ENCODE assay signal across 8 mouse cellular contexts in genomic region chr1:191956261-191956660, GRCm38 (mm10). TPM values are rescaled to one million over a fixed set of nuclear protein-coding genes. Genes with fewer than 3 reads are reported as not detected.
DNase-seq lines count a peak whose midpoint lies in the region; ATAC-seq and TF ChIP-seq lines count a peak whose summit lies in the region.

No protein-coding gene starts in this region.

- intact Hi-C loops in heart, postnatal 25 days (cut with DNase I), result no loop called here

- no peak for TF ChIP-seq CTCF in liver, embryonic 14.5 days (IDR thresholded peaks at IDR 0.05; ENCODE audit: low read depth)
- no peak for TF ChIP-seq CTCF in stomach, postnatal 0 days (IDR thresholded peaks at IDR 0.05; ENCODE audit: low read depth)

- no peak overlapping the region for H3K27ac ChIP-seq in liver, embryonic 14.5 days
- peak overlapping the region; percentile 61; the same call in 1 of the 2 replicates for H3K27ac ChIP-seq in stomach, postnatal 0 days (replicated peaks)
- H3K27ac ChIP-seq in hindbrain, embryonic 11.5 days (ENCODE audit: low read depth, low read length), result no peak overlapping the region

- H3K4me2 ChIP-seq in liver, embryonic 14.5 days (ENCODE audit: low read depth), result peak overlapping the region; percentile 14; the same call in 1 of the 2 replicates
- H3K4me2 ChIP-seq in stomach, postnatal 0 days (replicated peaks; ENCODE audit: low read depth), result no peak overlapping the region
- H3K4me2 ChIP-seq in hindbrain, embryonic 11.5 days (replicated peaks; ENCODE audit: low read depth, low read length), result no peak overlapping the region

- no peak for TF ChIP-seq EP300 in liver, embryonic 14.5 days (IDR thresholded peaks at IDR 0.05; ENCODE audit: low read depth)
- TF ChIP-seq EP300 in stomach, postnatal 0 days (optimal IDR thresholded peaks at IDR 0.05), result no peak

- no peaks in the 10 kb centered on the region for H3K9me3 ChIP-seq in liver, embryonic 14.5 days (ENCODE audit: control insufficient read depth, low read length)
- H3K9me3 ChIP-seq in stomach, postnatal 0 days (ENCODE audit: control insufficient read depth, low read length), result no peaks in the 10 kb centered on the region
- H3K9me3 ChIP-seq in hindbrain, embryonic 11.5 days (ENCODE audit: control insufficient read depth, low read length), result no peaks in the 10 kb centered on the region

- no peak overlapping the region for H3K9ac ChIP-seq in liver, embryonic 14.5 days (replicated peaks)
- H3K9ac ChIP-seq in stomach, postnatal 0 days (ENCODE audit: low read length), result no peak overlapping the region
- H3K9ac ChIP-seq in hindbrain, embryonic 11.5 days (ENCODE audit: low read depth, low read length), result no peak overlapping the region

- H3K36me3 ChIP-seq in liver, embryonic 14.5 days (replicated peaks; ENCODE audit: control insufficient read depth, insufficient read depth, low read depth), result no peaks in the 10 kb centered on the region
- no peaks in the 10 kb centered on the region for H3K36me3 ChIP-seq in stomach, postnatal 0 days (ENCODE audit: control insufficient read depth, insufficient read depth, low read length)
- H3K36me3 ChIP-seq in hindbrain, embryonic 11.5 days (ENCODE audit: control insufficient read depth, insufficient read depth, low read length), result no peaks in the 10 kb centered on the region

- ATAC-seq in liver, embryonic 14.5 days (ENCODE audit: insufficient read depth), result 0 out of 2 replicates have a peak, but pooled peaks have one; percentile 11
- peak; percentile 41; the same call in 1 of the 2 replicates for ATAC-seq in stomach, postnatal 0 days (ENCODE audit: low FRiP score, low TSS enrichment)
- ATAC-seq in hindbrain, embryonic 11.5 days (ENCODE audit: low FRiP score), result no peak

- H3K4me3 ChIP-seq in liver, embryonic 14.5 days (ENCODE audit: insufficient read depth in 1 of 2, low read depth in 2 of 2, low read length in 2 of 2), result no peak overlapping the region
- H3K4me3 ChIP-seq in stomach, postnatal 0 days (ENCODE audit: low read depth, low read length), result no peak overlapping the region
- no peak overlapping the region for H3K4me3 ChIP-seq in hindbrain, embryonic 11.5 days (ENCODE audit: low read depth, low read length)

- H3K4me1 ChIP-seq in liver, embryonic 14.5 days (replicated peaks; ENCODE audit: control insufficient read depth in 2 of 2, insufficient read depth in 2 of 2, low read length in 1 of 2), result peaks cover 0 to 6% of the 10 kb centered on the region in 2 experiments; a peak in 2 of 4 replicates
- H3K4me1 ChIP-seq in stomach, postnatal 0 days (replicated peaks; ENCODE audit: control insufficient read depth, insufficient read depth), result no peaks in the 10 kb centered on the region
- no peaks in the 10 kb centered on the region for H3K4me1 ChIP-seq in hindbrain, embryonic 11.5 days (replicated peaks; ENCODE audit: control insufficient read depth, insufficient read depth, low read length)

- 48% methylated on average over 3 of the region's 3 CpGs for WGBS in liver, embryonic 14.5 days (ENCODE audit: insufficient replicate concordance)
- 64% methylated on average over 3 of the region's 3 CpGs for WGBS in stomach, postnatal 0 days
- WGBS in hindbrain, embryonic 11.5 days, result 84% methylated on average over 3 of the region's 3 CpGs

- DNase-seq in spleen, postnatal 36 days (ENCODE audit: low spot score in 2 of 2), result peak; percentile 19 to 20
- no peak for DNase-seq in spleen, postnatal 14 days (ENCODE audit: low spot score in 2 of 2)
- DNase-seq in heart, postnatal 25 days (ENCODE audit: low spot score), result peak; percentile 36
- no peak for DNase-seq in liver, embryonic 14.5 days (ENCODE audit: low read depth in 3 of 3, low spot score in 3 of 3)
- DNase-seq in stomach, postnatal 0 days (ENCODE audit: low spot score), result no peak
- no peak for DNase-seq in right cerebral cortex, adult 2 months (ENCODE audit: low spot score in 2 of 2)
- DNase-seq in hindbrain, embryonic 11.5 days (ENCODE audit: low spot score), result no peak
- no peak for DNase-seq in ovary, postnatal 14 days (ENCODE audit: low spot score)

- H3K27me3 ChIP-seq in liver, embryonic 14.5 days (ENCODE audit: control insufficient read depth, insufficient read depth, low read length), result no peaks in the 10 kb centered on the region
- H3K27me3 ChIP-seq in stomach, postnatal 0 days (ENCODE audit: control insufficient read depth, insufficient read depth, low read length), result no peaks in the 10 kb centered on the region
- no peaks in the 10 kb centered on the region for H3K27me3 ChIP-seq in hindbrain, embryonic 11.5 days (ENCODE audit: control insufficient read depth, insufficient read depth, low read length)

RNA-seq across cellular contexts. Expression of gene Rd3, which starts 20.9 kb away (rescaled TPM):
- total RNA-seq in heart, postnatal 25 days (2021), result under 1 TPM; 0.28 to 0.31 TPM
- 0.04 TPM in 2 replicates for polyA plus RNA-seq in liver, embryonic 14.5 days (2012; rRNA removed)
- 0.09 and 0.10 TPM in 2 replicates for polyA plus RNA-seq in liver, embryonic 14.5 days (2014; fragmentation: Nextera tagmentation; extraction: Ambion mirVana)
- 0.12 and 0.18 TPM in 2 replicates for polyA plus RNA-seq in stomach, postnatal 0 days (2015; fragmentation: Nextera tagmentation; extraction: Ambion mirVana)
- 2.1 and 3.8 TPM in 2 replicates for polyA plus RNA-seq in hindbrain, embryonic 11.5 days (2014; fragmentation: Nextera tagmentation; extraction: Ambion mirVana)

RNA-seq across cellular contexts. Expression of gene Slc30a1, which starts 49.7 kb away (rescaled TPM):
- total RNA-seq in heart, postnatal 25 days (2021), result 10 to 100 TPM; 18.4 to 25.6 TPM
- polyA plus RNA-seq in liver, embryonic 14.5 days (2012; rRNA removed), result 3.8 and 5.9 TPM in 2 replicates
- polyA plus RNA-seq in liver, embryonic 14.5 days (2014; fragmentation: Nextera tagmentation; extraction: Ambion mirVana), result 2.1 and 3.2 TPM in 2 replicates
- polyA plus RNA-seq in stomach, postnatal 0 days (2015; fragmentation: Nextera tagmentation; extraction: Ambion mirVana), result 5.4 and 5.5 TPM in 2 replicates
- 1.9 and 2.6 TPM in 2 replicates for polyA plus RNA-seq in hindbrain, embryonic 11.5 days (2014; fragmentation: Nextera tagmentation; extraction: Ambion mirVana)

Comparison
In these comparisons a context has a peak if more than half of its experiments do, and no peak if none do; other contexts are left out.
1. DNase-seq: peak in spleen, postnatal 36 days (2 of 2) and heart, postnatal 25 days (single experiment); none in spleen, postnatal 14 days (0 of 2), liver, embryonic 14.5 days (0 of 3), stomach, postnatal 0 days (single experiment), right cerebral cortex, adult 2 months (0 of 2), hindbrain, embryonic 11.5 days (single experiment) and ovary, postnatal 14 days (single experiment).